Mouse (Mus musculus) spleen, postnatal 10 days (tissue): ENCODE measurements around the gene Prtn3.
A peak's percentile ranks its signal among the peaks of the same experiment; 100 is the strongest.

Experiments used
- DNase-seq, 2 experiments: peaks; one replicate each; pipeline ENCODE4 v3.0.0; 2021 to 2022; ENCODE audit warnings: low spot score in 2 of 2

Gene Prtn3

GRCm38 (mm10) chr10:79927324-79928029 is 53.2 kb downstream of the Prtn3 start:
- peak; percentile 71 to 73 for DNase-seq

GRCm38 (mm10) chr10:79928030-79928694 is 53.9 kb downstream of the Prtn3 start:
- peak in 1 of 2 experiments; percentile 57 for DNase-seq

- DNase-seq, result no peak
Measured at GRCm38 (mm10) chr10:79928907-79929701, 54.8 kb downstream of the Prtn3 start.

- no peak for DNase-seq
Measured at GRCm38 (mm10) chr10:79929967-79930825, 55.9 kb downstream of the Prtn3 start.

GRCm38 (mm10) chr10:79930826-79931186 is 56.5 kb downstream of the Prtn3 start:
- no peak for DNase-seq

- DNase-seq, result no peak
Measured at GRCm38 (mm10) chr10:79931797-79932196, 57.5 kb downstream of the Prtn3 start.

GRCm38 (mm10) chr10:79932736-79933135 is 58.5 kb downstream of the Prtn3 start:
- DNase-seq, result no peak
